ENCODE assay signal across 8 mouse cellular contexts in the genomic region with DNA sequence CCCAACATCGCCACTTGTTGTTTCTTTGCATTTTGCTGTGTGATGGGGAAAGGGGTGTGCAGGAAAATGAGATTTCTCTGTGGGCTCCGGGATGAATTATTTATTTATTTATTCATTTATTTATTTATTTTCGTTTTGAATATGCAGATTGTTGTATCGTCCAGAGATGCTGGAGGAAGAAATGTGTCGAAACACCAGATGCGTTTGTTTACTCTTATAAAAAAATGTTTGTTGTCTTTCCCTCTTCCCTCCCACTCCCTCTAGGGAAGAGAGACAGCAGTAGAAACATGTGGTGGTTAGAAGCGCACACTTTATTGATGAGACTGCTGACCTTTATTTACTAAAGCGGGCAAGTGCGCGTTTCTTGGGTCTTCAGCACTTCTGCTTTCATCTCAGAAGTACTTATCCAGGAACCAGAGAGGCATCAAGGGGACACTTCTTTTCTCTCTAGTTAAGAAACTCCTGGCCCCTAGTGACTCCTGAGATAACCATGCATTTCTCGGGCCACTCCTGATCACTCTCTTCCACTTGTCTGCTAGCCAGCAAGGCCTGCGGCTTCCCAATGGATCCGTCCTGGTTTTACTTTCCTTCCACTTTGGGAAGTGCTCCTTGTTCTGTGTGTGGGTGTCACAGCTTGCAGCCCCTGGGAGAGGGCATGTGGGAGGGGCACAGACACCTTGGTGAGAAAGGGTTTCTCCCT. TPM values are rescaled to one million over a fixed set of nuclear protein-coding genes. Genes with fewer than 3 reads are reported as not detected.
DNase-seq lines count a peak whose midpoint lies in the region; ATAC-seq and TF ChIP-seq lines count a peak whose summit lies in the region.

No protein-coding gene starts in this region.

- H3K9ac ChIP-seq in intestine, postnatal 0 days (ENCODE audit: low read depth, low read length): 0 out of 2 replicates have a peak overlapping the region, but pooled peaks have one; percentile 53
- peak overlapping the region; percentile 84 for H3K9ac ChIP-seq in midbrain, embryonic 13.5 days (replicated peaks)

- H3K4me3 ChIP-seq in left cerebral cortex, adult 2 months: peak overlapping the region; percentile 78
- H3K4me3 ChIP-seq in forebrain, embryonic 10.5 days: peak overlapping the region; percentile 81
- H3K4me3 ChIP-seq in intestine, postnatal 0 days (ENCODE audit: low read depth, low read length): peak overlapping the region; percentile 60
- H3K4me3 ChIP-seq in midbrain, embryonic 13.5 days (replicated peaks): peak overlapping the region; percentile 86

- peaks cover 59% of the 10 kb centered on the region for H3K4me1 ChIP-seq in forebrain, embryonic 10.5 days
- H3K4me1 ChIP-seq in intestine, postnatal 0 days (replicated peaks; ENCODE audit: control insufficient read depth, insufficient read depth, low read length): no peaks in the 10 kb centered on the region
- H3K4me1 ChIP-seq in midbrain, embryonic 13.5 days (replicated peaks): peaks cover 51% of the 10 kb centered on the region

- H3K4me2 ChIP-seq in intestine, postnatal 0 days (replicated peaks; ENCODE audit: low read depth): peak overlapping the region; percentile 96
- peak overlapping the region; percentile 94 for H3K4me2 ChIP-seq in midbrain, embryonic 13.5 days (replicated peaks)

- H3K36me3 ChIP-seq in forebrain, embryonic 10.5 days (replicated peaks): no peaks in the 10 kb centered on the region
- no peaks in the 10 kb centered on the region for H3K36me3 ChIP-seq in intestine, postnatal 0 days (ENCODE audit: control insufficient read depth, insufficient read depth)
- no peaks in the 10 kb centered on the region for H3K36me3 ChIP-seq in midbrain, embryonic 13.5 days

- 4% methylated on average over 13 of the region's 13 CpGs for WGBS in forebrain, embryonic 10.5 days
- whole genome bisulfite sequencing in intestine, postnatal 0 days: 12% methylated on average over 13 of the region's 13 CpGs
- WGBS in midbrain, embryonic 13.5 days: 4% methylated on average over 13 of the region's 13 CpGs

- H3K27ac ChIP-seq in left cerebral cortex, adult 2 months: 0 out of 2 replicates have a peak overlapping the region, but pooled peaks have one; percentile 71
- peak overlapping the region; percentile 94 for H3K27ac ChIP-seq in forebrain, embryonic 10.5 days
- H3K27ac ChIP-seq in intestine, postnatal 0 days (ENCODE audit: low read depth, low read length): 0 out of 2 replicates have a peak overlapping the region, but pooled peaks have one; percentile 35
- no peak overlapping the region for H3K27ac ChIP-seq in midbrain, embryonic 13.5 days

- peaks cover 32% of the 10 kb centered on the region for H3K27me3 ChIP-seq in forebrain, embryonic 10.5 days (ENCODE audit: poor library complexity, severe bottlenecking)
- peaks cover 39% of the 10 kb centered on the region for H3K27me3 ChIP-seq in intestine, postnatal 0 days (replicated peaks; ENCODE audit: control insufficient read depth, insufficient read depth, low read length)
- peaks cover 8% of the 10 kb centered on the region; the same call in 1 of the 2 replicates for H3K27me3 ChIP-seq in midbrain, embryonic 13.5 days

- peak in 1 of 2 experiments; percentile 11 for DNase-seq in left cerebral cortex, adult 2 months (ENCODE audit: extremely low spot score in 1 of 2, low spot score in 2 of 2)
- DNase-seq in left cerebral cortex, adult 18-20 months (ENCODE audit: low spot score in 2 of 2): no peak
- peak; percentile 16 for DNase-seq in forebrain, embryonic 10.5 days (ENCODE audit: extremely low spot score, low spot score)
- no peak for DNase-seq in urinary bladder, postnatal 10 days (ENCODE audit: low spot score)
- no peak for DNase-seq in left cerebral cortex, adult 8-10 months (ENCODE audit: low spot score in 2 of 2)
- DNase-seq in left cerebral cortex, adult 11 months (ENCODE audit: low spot score): no peak

- no peak for ATAC-seq in intestine, postnatal 0 days
- ATAC-seq in midbrain, embryonic 13.5 days: no peak

- intact Hi-C loops in left cerebral cortex, adult 2 months (cut with DNase I): no loop called here

- no peak for TF ChIP-seq CTCF in left cerebral cortex, adult 2 months (IDR thresholded peaks at IDR 0.05)
- TF ChIP-seq CTCF in intestine, postnatal 0 days (IDR thresholded peaks at IDR 0.05; ENCODE audit: low read depth): no peak

- no peaks in the 10 kb centered on the region for H3K9me3 ChIP-seq in forebrain, embryonic 10.5 days
- H3K9me3 ChIP-seq in intestine, postnatal 0 days (ENCODE audit: control insufficient read depth): no peaks in the 10 kb centered on the region
- no peaks in the 10 kb centered on the region for H3K9me3 ChIP-seq in midbrain, embryonic 13.5 days

RNA-seq across cellular contexts. Expression of gene Foxp2, which starts 1.0 kb away (rescaled TPM):
- 10 to 100 TPM in 1 of 2 experiments, 1 to 10 TPM in 1; 7.3 to 11.2 TPM for total RNA-seq in left cerebral cortex, adult 2 months (2021)
- 10 to 100 TPM in 1 of 2 experiments, 1 to 10 TPM in 1; 9.9 to 15.2 TPM for total RNA-seq in left cerebral cortex, adult 18-20 months (2021)
- polyA plus RNA-seq in forebrain, embryonic 10.5 days (2016; fragmentation: Nextera tagmentation; extraction: Ambion mirVana): 18.2 and 19.0 TPM in 2 replicates
- polyA plus RNA-seq in intestine, postnatal 0 days (2015; fragmentation: Nextera tagmentation; extraction: Ambion mirVana): 5.4 and 5.5 TPM in 2 replicates
- polyA plus RNA-seq in midbrain, embryonic 13.5 days (2015; fragmentation: Nextera tagmentation; extraction: Ambion mirVana): 56.7 and 71.6 TPM in 2 replicates
- 10 to 100 TPM; 17.4 to 23.3 (median 20.3) TPM for total RNA-seq in left cerebral cortex, adult 8-10 months (2022)
